Mouse (Mus musculus): ENCODE results near the gene Mad2l1bp. TPM values are rescaled to one million over a fixed set of nuclear protein-coding genes. Genes with fewer than 3 reads are reported as not detected.

The Mad2l1bp gene
- total and polyA plus RNA-seq, 3 experiments, result 12.8 to 27.4 (median 14.0) TPM

- TF ChIP-seq GATA2 (IDR thresholded peaks at IDR 0.05; ENCODE audit: borderline replicate concordance, low read depth, low read length) (no peak), GATA1 (IDR thresholded peaks at IDR 0.05; ENCODE audit: borderline replicate concordance, low read length) (no peak), CTCF (IDR thresholded peaks at IDR 0.05; ENCODE audit: low read depth, low read length) (no peak), POLR2AphosphoS5 (IDR thresholded peaks at IDR 0.05; ENCODE audit: insufficient replicate concordance, low read depth, low read length) (no peak), TAL1 (conservative IDR thresholded peaks at IDR 0.05; ENCODE audit: low read depth, low read length) (no peak)
Measured at GRCm38 (mm10) chr17:46102608-46103159, 50.7 kb downstream of the Mad2l1bp start.

DNA sequence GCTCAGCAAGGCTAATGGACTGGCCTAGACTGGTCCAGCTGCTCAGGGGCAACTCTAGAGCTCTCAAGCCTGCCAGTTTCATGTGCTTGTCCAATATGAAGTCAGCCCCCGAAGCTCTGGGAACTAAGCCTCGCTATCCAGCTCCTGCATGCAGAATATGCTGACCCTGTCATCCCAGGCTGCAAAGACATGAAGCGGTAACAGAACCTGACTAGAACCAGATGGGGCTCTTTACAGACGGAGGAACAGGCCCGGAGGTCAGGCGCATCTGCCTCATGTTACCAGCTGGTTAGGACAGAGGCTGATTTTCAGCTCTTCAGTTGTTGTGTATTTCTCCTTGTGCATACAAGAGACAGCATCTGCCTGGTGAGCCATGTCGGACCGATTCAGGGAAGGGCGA is 51.4 kb downstream of the Mad2l1bp start:
- no peaks in the 10 kb centered on the region for H3K4me1 ChIP-seq (ENCODE audit: insufficient read depth, low read depth, low read length)
- H3K36me3 ChIP-seq (replicated peaks), result no peaks in the 10 kb centered on the region
- H3K9me3 ChIP-seq (replicated peaks), result no peaks in the 10 kb centered on the region
- H3K4me3 ChIP-seq (ENCODE audit: low read depth, low read length), result no peak overlapping the region
- ATAC-seq (ENCODE audit: extremely low read depth, insufficient number of reproducible peaks, low FRiP score, poor library complexity, severe bottlenecking), result no peak
- H3K27me3 ChIP-seq (ENCODE audit: insufficient read depth, low read length), result peaks cover 47% of the 10 kb centered on the region
- TF ChIP-seq POLR2AphosphoS5 (IDR thresholded peaks at IDR 0.05; ENCODE audit: insufficient replicate concordance, low read depth, low read length) (no peak), GATA1 (IDR thresholded peaks at IDR 0.05; ENCODE audit: borderline replicate concordance, low read length) (no peak), CTCF (IDR thresholded peaks at IDR 0.05; ENCODE audit: low read depth, low read length) (no peak), TAL1 (conservative IDR thresholded peaks at IDR 0.05; ENCODE audit: low read depth, low read length) (no peak), GATA2 (IDR thresholded peaks at IDR 0.05; ENCODE audit: borderline replicate concordance, low read depth, low read length) (no peak)
- no peak for DNase-seq (ENCODE audit: low spot score)

More at GRCm38 (mm10) chr17:46102608-46103159, 50.7 kb downstream of the Mad2l1bp start:
- no peaks in the 10 kb centered on the region for H3K9me3 ChIP-seq (replicated peaks)
- no peak for ATAC-seq (ENCODE audit: extremely low read depth, insufficient number of reproducible peaks, low FRiP score, poor library complexity, severe bottlenecking)
- DNase-seq (ENCODE audit: low spot score), result no peak
- H3K36me3 ChIP-seq (replicated peaks), result no peaks in the 10 kb centered on the region
- H3K4me3 ChIP-seq (ENCODE audit: low read depth, low read length), result no peak overlapping the region
- peaks cover 52% of the 10 kb centered on the region for H3K27me3 ChIP-seq (ENCODE audit: insufficient read depth, low read length)
- no peaks in the 10 kb centered on the region for H3K4me1 ChIP-seq (ENCODE audit: insufficient read depth, low read depth, low read length)

GRCm38 (mm10) chr17:46098525-46098924 is 54.8 kb downstream of the Mad2l1bp start:
- Histone ChIP-seq H3K4me1 (ENCODE audit: insufficient read depth, low read depth, low read length) (no peaks in the 10 kb centered on the region), H3K27me3 (ENCODE audit: insufficient read depth, low read length) (peaks cover 48% of the 10 kb centered on the region), H3K9me3 (replicated peaks) (no peaks in the 10 kb centered on the region), H3K36me3 (replicated peaks) (no peaks in the 10 kb centered on the region), H3K4me3 (ENCODE audit: low read depth, low read length) (no peak overlapping the region)
- TF ChIP-seq GATA1 (IDR thresholded peaks at IDR 0.05; ENCODE audit: borderline replicate concordance, low read length), result no peak
- no peak for TF ChIP-seq POLR2AphosphoS5 (IDR thresholded peaks at IDR 0.05; ENCODE audit: insufficient replicate concordance, low read depth, low read length)
- TF ChIP-seq CTCF (IDR thresholded peaks at IDR 0.05; ENCODE audit: low read depth, low read length), result no peak
- no peak for TF ChIP-seq GATA2 (IDR thresholded peaks at IDR 0.05; ENCODE audit: borderline replicate concordance, low read depth, low read length)
- TF ChIP-seq TAL1 (conservative IDR thresholded peaks at IDR 0.05; ENCODE audit: low read depth, low read length), result no peak
- ATAC-seq (ENCODE audit: extremely low read depth, insufficient number of reproducible peaks, low FRiP score, poor library complexity, severe bottlenecking) (no peak), DNase-seq (ENCODE audit: low spot score) (no peak)

Other genes starting within 250 kb of the Mad2l1bp start
- gene Vegfa, start 121.2 kb downstream of the Mad2l1bp start, total RNA-seq (2014; fragmentation: Nextera tagmentation), result 106 and 145 TPM in 2 replicates
- 94.1 and 120 TPM in 2 replicates for gene Vegfa, start 121.2 kb downstream of the Mad2l1bp start, total RNA-seq (2017)
- gene Vegfa, start 121.2 kb downstream of the Mad2l1bp start, polyA plus RNA-seq (2012), result 51.6 and 56.0 TPM in 2 replicates
- gene Mrps18a, start 42.6 kb downstream of the Mad2l1bp start, total RNA-seq (2014; fragmentation: Nextera tagmentation), result 66.4 and 87.7 TPM in 2 replicates
- 55.3 and 71.3 TPM in 2 replicates for gene Mrps18a, start 42.6 kb downstream of the Mad2l1bp start, total RNA-seq (2017)
- gene Mrps18a, start 42.6 kb downstream of the Mad2l1bp start, polyA plus RNA-seq (2012), result 88.7 and 110 TPM in 2 replicates
- not detected in 2 replicates for gene Rsph9, start 9.3 kb downstream of the Mad2l1bp start, total RNA-seq (2014; fragmentation: Nextera tagmentation)
- 0.12 TPM in 1 of 2 replicates, not detected in the other for gene Rsph9, start 9.3 kb downstream of the Mad2l1bp start, total RNA-seq (2017)
- not detected in 2 replicates for gene Rsph9, start 9.3 kb downstream of the Mad2l1bp start, polyA plus RNA-seq (2012)
- 41.7 and 182 TPM in 2 replicates for gene Gtpbp2, start 7.5 kb upstream of the Mad2l1bp start, total RNA-seq (2014; fragmentation: Nextera tagmentation)
- gene Gtpbp2, start 7.5 kb upstream of the Mad2l1bp start, total RNA-seq (2017), result 30.3 and 31.8 TPM in 2 replicates
- 55.0 and 61.1 TPM in 2 replicates for gene Gtpbp2, start 7.5 kb upstream of the Mad2l1bp start, polyA plus RNA-seq (2012)
- gene Polh, start 49.1 kb upstream of the Mad2l1bp start, total RNA-seq (2014; fragmentation: Nextera tagmentation), result 24.8 and 25.7 TPM in 2 replicates
- 33.3 and 34.6 TPM in 2 replicates for gene Polh, start 49.1 kb upstream of the Mad2l1bp start, total RNA-seq (2017)
- 2.2 and 2.8 TPM in 2 replicates for gene Polh, start 49.1 kb upstream of the Mad2l1bp start, polyA plus RNA-seq (2012)
- 65.6 and 77.6 TPM in 2 replicates for gene Xpo5, start 49.2 kb upstream of the Mad2l1bp start, total RNA-seq (2014; fragmentation: Nextera tagmentation)
- gene Xpo5, start 49.2 kb upstream of the Mad2l1bp start, total RNA-seq (2017), result 50.9 and 55.3 TPM in 2 replicates
- 14.1 and 24.8 TPM in 2 replicates for gene Xpo5, start 49.2 kb upstream of the Mad2l1bp start, polyA plus RNA-seq (2012)
- gene Polr1c, start 94.5 kb upstream of the Mad2l1bp start, total RNA-seq (2014; fragmentation: Nextera tagmentation), result 56.4 and 76.2 TPM in 2 replicates
- gene Polr1c, start 94.5 kb upstream of the Mad2l1bp start, total RNA-seq (2017), result 64.1 and 71.0 TPM in 2 replicates
- gene Polr1c, start 94.5 kb upstream of the Mad2l1bp start, polyA plus RNA-seq (2012), result 17.7 and 26.6 TPM in 2 replicates
- 31.3 and 32.5 TPM in 2 replicates for gene Yipf3, start 94.5 kb upstream of the Mad2l1bp start, total RNA-seq (2014; fragmentation: Nextera tagmentation)
- gene Yipf3, start 94.5 kb upstream of the Mad2l1bp start, total RNA-seq (2017), result 28.1 and 40.0 TPM in 2 replicates
- 72.2 and 72.4 TPM in 2 replicates for gene Yipf3, start 94.5 kb upstream of the Mad2l1bp start, polyA plus RNA-seq (2012)
- 0.38 TPM in 1 of 2 replicates, not detected in the other for gene Lrrc73, start 100.0 kb upstream of the Mad2l1bp start, total RNA-seq (2014; fragmentation: Nextera tagmentation)
- gene Lrrc73, start 100.0 kb upstream of the Mad2l1bp start, total RNA-seq (2017), result 0.27 and 0.70 TPM in 2 replicates
- gene Lrrc73, start 100.0 kb upstream of the Mad2l1bp start, polyA plus RNA-seq (2012), result 1.5 and 2.4 TPM in 2 replicates
- 35.3 and 48.1 TPM in 2 replicates for gene Tjap1, start 129.5 kb upstream of the Mad2l1bp start, total RNA-seq (2014; fragmentation: Nextera tagmentation)
- gene Tjap1, start 129.5 kb upstream of the Mad2l1bp start, total RNA-seq (2017), result 12.9 and 13.0 TPM in 2 replicates
- gene Tjap1, start 129.5 kb upstream of the Mad2l1bp start, polyA plus RNA-seq (2012), result 110 and 121 TPM in 2 replicates
- gene Dlk2, start 143.9 kb upstream of the Mad2l1bp start, total RNA-seq (2014; fragmentation: Nextera tagmentation), result not detected in 2 replicates
- gene Dlk2, start 143.9 kb upstream of the Mad2l1bp start, total RNA-seq (2017), result 0.22 TPM in 1 of 2 replicates, not detected in the other
- not detected in 2 replicates for gene Dlk2, start 143.9 kb upstream of the Mad2l1bp start, polyA plus RNA-seq (2012)
- gene Abcc10, start 174.8 kb upstream of the Mad2l1bp start, total RNA-seq (2014; fragmentation: Nextera tagmentation), result 8.6 and 9.4 TPM in 2 replicates
- 3.1 and 3.8 TPM in 2 replicates for gene Abcc10, start 174.8 kb upstream of the Mad2l1bp start, total RNA-seq (2017)
- 11.6 and 11.7 TPM in 2 replicates for gene Abcc10, start 174.8 kb upstream of the Mad2l1bp start, polyA plus RNA-seq (2012)
- 45.3 and 46.6 TPM in 2 replicates for gene Zfp318, start 230.2 kb upstream of the Mad2l1bp start, total RNA-seq (2014; fragmentation: Nextera tagmentation)
- 25.2 and 27.5 TPM in 2 replicates for gene Zfp318, start 230.2 kb upstream of the Mad2l1bp start, total RNA-seq (2017)
- 3.5 and 4.1 TPM in 2 replicates for gene Zfp318, start 230.2 kb upstream of the Mad2l1bp start, polyA plus RNA-seq (2012)